Mouse (Mus musculus): ENCODE measurements around the gene Evi5. TPM values are rescaled to one million over a fixed set of nuclear protein-coding genes. Genes with fewer than 3 reads are reported as not detected.

The Evi5 gene
- polyA plus RNA-seq, 1 experiment from 2014 or later: 61.7 TPM

DNA sequence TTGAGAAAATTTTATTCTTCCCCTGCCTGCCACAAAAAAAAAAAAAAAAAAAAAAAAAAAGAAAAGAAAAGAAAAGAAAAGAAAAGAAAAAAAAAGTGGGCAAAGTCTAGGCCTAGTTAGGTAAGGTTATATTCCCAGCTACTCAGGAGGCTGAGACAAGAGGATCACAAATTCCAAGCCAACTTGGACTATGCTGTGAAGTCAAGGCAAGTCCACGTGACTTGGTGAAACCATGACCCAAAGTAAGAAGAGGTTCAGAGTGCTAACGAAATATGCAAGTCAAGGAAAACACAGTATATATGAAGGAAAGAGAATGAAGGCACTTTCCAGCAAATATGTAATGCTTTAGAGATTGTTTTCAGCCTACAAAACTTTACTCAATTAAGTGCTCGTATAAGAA is 82.4 kb downstream of the Evi5 start:
- no peaks in the 10 kb centered on the region; the same call in 1 of the 2 replicates for H3K36me3 ChIP-seq (replicated peaks; ENCODE audit: control insufficient read depth, insufficient read depth, low read depth, low read length)
- H3K9me3 ChIP-seq (replicated peaks; ENCODE audit: control insufficient read depth, low read length): no peaks in the 10 kb centered on the region
- no peak for DNase-seq (ENCODE audit: low spot score)
- H3K4me3 ChIP-seq (ENCODE audit: low read depth, low read length): no peak overlapping the region
- no peaks in the 10 kb centered on the region for H3K27me3 ChIP-seq (ENCODE audit: control insufficient read depth, insufficient read depth, low read length)
- H3K27ac ChIP-seq (replicated peaks; ENCODE audit: low read depth, low read length): no peak overlapping the region
- H3K4me2 ChIP-seq (ENCODE audit: low read depth, low read length): no peak overlapping the region
- WGBS: 91% methylated on average over 3 of the region's 3 CpGs
- ATAC-seq (replicated peaks; ENCODE audit: insufficient number of reproducible peaks, low FRiP score, low TSS enrichment, low read depth): no peak
- no peaks in the 10 kb centered on the region for H3K4me1 ChIP-seq (ENCODE audit: control insufficient read depth, insufficient read depth, low read length)
- H3K9ac ChIP-seq (replicated peaks; ENCODE audit: low read length): no peak overlapping the region

DNA sequence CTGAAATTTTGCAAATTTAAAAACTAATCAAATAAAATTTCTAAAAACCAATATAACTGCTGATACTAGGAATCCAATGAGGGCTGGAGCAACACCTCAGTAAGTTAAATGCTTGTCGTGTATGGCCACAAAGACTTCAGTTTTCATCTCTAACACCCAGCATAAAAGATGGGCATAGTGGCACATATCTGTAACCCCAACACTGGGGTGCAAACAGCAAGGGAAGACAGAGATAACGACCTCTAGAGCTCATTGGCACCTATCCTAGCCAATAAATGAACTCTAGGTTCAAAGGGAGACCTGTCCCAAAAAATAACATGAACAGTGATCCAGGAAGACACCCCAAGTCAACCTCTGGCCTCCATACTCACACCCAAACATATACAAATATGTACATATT is 82.9 kb downstream of the Evi5 start:
- no peaks in the 10 kb centered on the region; the same call in 1 of the 2 replicates for H3K36me3 ChIP-seq (replicated peaks; ENCODE audit: control insufficient read depth, insufficient read depth, low read depth, low read length)
- DNase-seq (ENCODE audit: low spot score): no peak
- WGBS: 91% methylated on average over 2 of the region's 2 CpGs
- no peak overlapping the region for H3K4me3 ChIP-seq (ENCODE audit: low read depth, low read length)
- H3K9me3 ChIP-seq (replicated peaks; ENCODE audit: control insufficient read depth, low read length): no peaks in the 10 kb centered on the region
- H3K27me3 ChIP-seq (ENCODE audit: control insufficient read depth, insufficient read depth, low read length): no peaks in the 10 kb centered on the region
- no peak overlapping the region for H3K4me2 ChIP-seq (ENCODE audit: low read depth, low read length)
- H3K4me1 ChIP-seq (ENCODE audit: control insufficient read depth, insufficient read depth, low read length): no peaks in the 10 kb centered on the region
- H3K27ac ChIP-seq (replicated peaks; ENCODE audit: low read depth, low read length): no peak overlapping the region
- ATAC-seq (replicated peaks; ENCODE audit: insufficient number of reproducible peaks, low FRiP score, low TSS enrichment, low read depth): no peak
- no peak overlapping the region for H3K9ac ChIP-seq (replicated peaks; ENCODE audit: low read length)

DNA sequence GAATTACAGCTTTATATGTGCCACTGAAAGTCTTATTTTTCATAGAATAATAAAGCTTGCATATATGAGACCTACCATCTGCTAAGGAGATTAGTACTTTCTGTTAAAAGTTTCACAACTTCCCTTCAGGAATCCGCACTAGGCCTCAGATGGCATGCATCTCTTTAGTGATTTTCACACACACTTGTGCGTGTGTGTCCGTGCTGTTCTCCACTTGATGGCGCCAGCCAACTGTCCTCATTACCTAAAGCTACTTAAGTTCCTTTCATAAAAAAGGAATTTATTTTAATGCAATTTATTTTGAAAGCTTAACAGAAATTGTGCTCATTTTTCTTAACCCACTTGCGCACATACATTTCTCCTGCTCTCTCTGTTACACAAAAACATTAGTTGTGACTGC is 85.4 kb downstream of the Evi5 start:
- Histone ChIP-seq H3K4me2 (ENCODE audit: low read depth, low read length) (no peak overlapping the region), H3K27ac (replicated peaks; ENCODE audit: low read depth, low read length) (no peak overlapping the region), H3K36me3 (replicated peaks; ENCODE audit: control insufficient read depth, insufficient read depth, low read depth, low read length) (no peaks in the 10 kb centered on the region), H3K9me3 (replicated peaks; ENCODE audit: control insufficient read depth, low read length) (no peaks in the 10 kb centered on the region), H3K9ac (replicated peaks; ENCODE audit: low read length) (no peak overlapping the region), H3K27me3 (ENCODE audit: control insufficient read depth, insufficient read depth, low read length) (no peaks in the 10 kb centered on the region), H3K4me3 (ENCODE audit: low read depth, low read length) (no peak overlapping the region), H3K4me1 (ENCODE audit: control insufficient read depth, insufficient read depth, low read length) (no peaks in the 10 kb centered on the region)
- DNase-seq (ENCODE audit: low spot score) (peak; percentile 36), ATAC-seq (replicated peaks; ENCODE audit: insufficient number of reproducible peaks, low FRiP score, low TSS enrichment, low read depth) (no peak)
- 82% methylated on average over 5 of the region's 5 CpGs for whole genome bisulfite sequencing

DNA sequence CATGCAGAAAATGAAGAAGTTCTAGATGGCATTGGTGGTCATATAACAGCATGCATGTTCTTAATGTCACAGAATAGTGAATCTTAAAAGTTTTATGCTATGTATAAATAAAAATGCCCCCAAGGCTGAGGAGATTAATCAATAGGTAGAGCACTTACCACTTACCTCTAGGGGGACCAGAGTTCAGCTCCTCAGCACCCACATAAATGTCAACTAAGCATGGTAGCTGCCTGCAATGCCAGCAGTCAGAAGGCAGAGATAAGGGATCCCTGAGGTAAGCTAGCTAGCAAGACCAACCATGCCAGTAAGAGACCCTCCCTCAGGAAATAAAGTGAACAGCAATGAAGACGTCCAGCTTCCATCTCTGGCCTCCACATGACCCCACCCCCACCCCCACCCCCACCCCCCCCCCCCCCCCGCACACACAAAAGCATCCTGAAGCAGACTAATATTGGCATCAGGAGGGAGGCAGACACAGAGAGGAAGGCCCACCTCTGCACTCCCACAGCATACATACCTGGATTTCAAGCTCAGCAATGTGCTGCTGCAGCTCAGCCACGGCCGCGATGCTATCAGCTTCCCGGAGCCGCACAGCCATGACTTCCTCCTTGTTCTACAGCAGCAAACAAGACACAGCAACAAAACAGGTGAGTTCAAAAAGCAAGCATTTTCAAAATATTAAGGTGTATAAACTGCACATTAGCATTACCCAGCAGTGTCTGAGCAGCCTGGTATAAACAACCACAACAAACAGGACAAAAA is 87.0 kb downstream of the Evi5 start:
- Histone ChIP-seq H3K27ac (replicated peaks; ENCODE audit: low read depth, low read length) (no peak overlapping the region), H3K27me3 (ENCODE audit: control insufficient read depth, insufficient read depth, low read length) (no peaks in the 10 kb centered on the region), H3K9ac (replicated peaks; ENCODE audit: low read length) (no peak overlapping the region), H3K36me3 (replicated peaks; ENCODE audit: control insufficient read depth, insufficient read depth, low read depth, low read length) (no peaks in the 10 kb centered on the region), H3K4me3 (ENCODE audit: low read depth, low read length) (no peak overlapping the region), H3K4me1 (ENCODE audit: control insufficient read depth, insufficient read depth, low read length) (no peaks in the 10 kb centered on the region), H3K4me2 (ENCODE audit: low read depth, low read length) (no peak overlapping the region), H3K9me3 (replicated peaks; ENCODE audit: control insufficient read depth, low read length) (no peaks in the 10 kb centered on the region)
- no peak for ATAC-seq (replicated peaks; ENCODE audit: insufficient number of reproducible peaks, low FRiP score, low TSS enrichment, low read depth)
- no peak for DNase-seq (ENCODE audit: low spot score)
- WGBS: 80% methylated on average over 6 of the region's 7 CpGs

DNA sequence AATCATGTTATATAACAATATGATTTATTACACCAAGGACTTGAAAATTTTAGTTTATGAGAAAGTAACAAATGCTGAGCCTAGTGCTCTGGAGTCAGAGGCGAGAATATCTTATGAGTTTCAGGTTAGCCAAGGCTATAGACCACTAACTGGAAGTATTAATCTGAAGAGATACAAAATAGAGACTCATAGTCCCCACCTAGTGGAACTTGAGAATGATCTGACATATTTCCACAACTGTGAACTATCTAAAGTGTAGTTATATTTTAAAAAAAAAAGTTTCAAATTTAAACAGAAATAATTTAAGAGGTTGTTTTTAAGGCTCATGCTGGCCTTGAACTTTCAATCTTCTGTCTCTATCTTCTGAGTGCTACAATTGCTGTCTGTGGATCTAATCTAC is 92.5 kb downstream of the Evi5 start:
- ATAC-seq (replicated peaks; ENCODE audit: insufficient number of reproducible peaks, low FRiP score, low TSS enrichment, low read depth) (no peak), DNase-seq (ENCODE audit: low spot score) (no peak)
- no peak overlapping the region for H3K4me2 ChIP-seq (ENCODE audit: low read depth, low read length)
- no peaks in the 10 kb centered on the region for H3K4me1 ChIP-seq (ENCODE audit: control insufficient read depth, insufficient read depth, low read length)
- H3K27me3 ChIP-seq (ENCODE audit: control insufficient read depth, insufficient read depth, low read length): no peaks in the 10 kb centered on the region
- H3K36me3 ChIP-seq (replicated peaks; ENCODE audit: control insufficient read depth, insufficient read depth, low read depth, low read length): no peaks in the 10 kb centered on the region
- no peaks in the 10 kb centered on the region for H3K9me3 ChIP-seq (replicated peaks; ENCODE audit: control insufficient read depth, low read length)
- H3K27ac ChIP-seq (replicated peaks; ENCODE audit: low read depth, low read length): no peak overlapping the region
- 97% methylated on average over 1 of the region's 1 CpGs for WGBS
- no peak overlapping the region for H3K4me3 ChIP-seq (ENCODE audit: low read depth, low read length)
- H3K9ac ChIP-seq (replicated peaks; ENCODE audit: low read length): no peak overlapping the region

DNA sequence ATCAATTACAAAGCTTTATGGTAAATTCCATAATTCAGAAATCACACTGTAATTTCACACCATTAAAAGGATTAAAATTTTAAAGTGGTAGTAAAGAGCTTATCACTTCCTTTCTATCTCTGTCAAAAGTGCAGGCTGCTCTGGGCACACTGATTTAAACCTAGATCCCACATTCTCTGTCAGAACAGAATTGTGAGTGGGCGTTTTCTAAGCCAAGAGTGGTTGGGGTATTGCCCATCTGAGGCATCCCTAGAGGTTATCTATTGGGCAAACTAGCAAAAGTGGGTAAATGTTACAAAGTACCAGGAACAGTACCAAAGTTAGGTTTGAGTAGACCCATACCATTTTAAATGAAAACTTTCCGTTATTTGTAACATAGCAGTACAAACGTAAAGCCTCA is 96.1 kb downstream of the Evi5 start:
- H3K4me3 ChIP-seq (ENCODE audit: low read depth, low read length): no peak overlapping the region
- no peak overlapping the region for H3K9ac ChIP-seq (replicated peaks; ENCODE audit: low read length)
- 92% methylated on average over 3 of the region's 3 CpGs for WGBS
- ATAC-seq (replicated peaks; ENCODE audit: insufficient number of reproducible peaks, low FRiP score, low TSS enrichment, low read depth): no peak
- no peaks in the 10 kb centered on the region for H3K4me1 ChIP-seq (ENCODE audit: control insufficient read depth, insufficient read depth, low read length)
- no peaks in the 10 kb centered on the region for H3K36me3 ChIP-seq (replicated peaks; ENCODE audit: control insufficient read depth, insufficient read depth, low read depth, low read length)
- DNase-seq (ENCODE audit: low spot score): no peak
- no peak overlapping the region for H3K27ac ChIP-seq (replicated peaks; ENCODE audit: low read depth, low read length)
- H3K4me2 ChIP-seq (ENCODE audit: low read depth, low read length): no peak overlapping the region
- no peaks in the 10 kb centered on the region for H3K9me3 ChIP-seq (replicated peaks; ENCODE audit: control insufficient read depth, low read length)
- no peaks in the 10 kb centered on the region for H3K27me3 ChIP-seq (ENCODE audit: control insufficient read depth, insufficient read depth, low read length)

DNA sequence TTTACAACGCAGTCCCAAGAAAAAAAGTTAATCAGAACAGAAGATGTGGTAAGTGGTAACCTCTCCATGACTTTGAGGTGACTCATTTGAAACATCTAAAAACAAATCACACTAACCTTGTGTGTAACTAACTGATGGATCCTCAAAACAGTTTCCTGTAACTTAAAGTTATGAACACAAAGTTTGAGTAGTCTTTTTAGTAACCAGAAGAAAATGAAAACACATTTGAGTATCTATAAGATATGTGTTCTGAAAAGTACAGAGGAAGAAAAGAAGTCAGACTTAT is 97.4 kb downstream of the Evi5 start:
- H3K9me3 ChIP-seq (replicated peaks; ENCODE audit: control insufficient read depth, low read length): no peaks in the 10 kb centered on the region
- no peaks in the 10 kb centered on the region for H3K4me1 ChIP-seq (ENCODE audit: control insufficient read depth, insufficient read depth, low read length)
- DNase-seq (ENCODE audit: low spot score) (no peak), ATAC-seq (replicated peaks; ENCODE audit: insufficient number of reproducible peaks, low FRiP score, low TSS enrichment, low read depth) (no peak)
- H3K27ac ChIP-seq (replicated peaks; ENCODE audit: low read depth, low read length): no peak overlapping the region
- no peaks in the 10 kb centered on the region for H3K36me3 ChIP-seq (replicated peaks; ENCODE audit: control insufficient read depth, insufficient read depth, low read depth, low read length)
- no peak overlapping the region for H3K4me3 ChIP-seq (ENCODE audit: low read depth, low read length)
- H3K9ac ChIP-seq (replicated peaks; ENCODE audit: low read length): no peak overlapping the region
- H3K27me3 ChIP-seq (ENCODE audit: control insufficient read depth, insufficient read depth, low read length): no peaks in the 10 kb centered on the region
- 93% methylated on average over 1 of the region's 1 CpGs for WGBS
- H3K4me2 ChIP-seq (ENCODE audit: low read depth, low read length): no peak overlapping the region

DNA sequence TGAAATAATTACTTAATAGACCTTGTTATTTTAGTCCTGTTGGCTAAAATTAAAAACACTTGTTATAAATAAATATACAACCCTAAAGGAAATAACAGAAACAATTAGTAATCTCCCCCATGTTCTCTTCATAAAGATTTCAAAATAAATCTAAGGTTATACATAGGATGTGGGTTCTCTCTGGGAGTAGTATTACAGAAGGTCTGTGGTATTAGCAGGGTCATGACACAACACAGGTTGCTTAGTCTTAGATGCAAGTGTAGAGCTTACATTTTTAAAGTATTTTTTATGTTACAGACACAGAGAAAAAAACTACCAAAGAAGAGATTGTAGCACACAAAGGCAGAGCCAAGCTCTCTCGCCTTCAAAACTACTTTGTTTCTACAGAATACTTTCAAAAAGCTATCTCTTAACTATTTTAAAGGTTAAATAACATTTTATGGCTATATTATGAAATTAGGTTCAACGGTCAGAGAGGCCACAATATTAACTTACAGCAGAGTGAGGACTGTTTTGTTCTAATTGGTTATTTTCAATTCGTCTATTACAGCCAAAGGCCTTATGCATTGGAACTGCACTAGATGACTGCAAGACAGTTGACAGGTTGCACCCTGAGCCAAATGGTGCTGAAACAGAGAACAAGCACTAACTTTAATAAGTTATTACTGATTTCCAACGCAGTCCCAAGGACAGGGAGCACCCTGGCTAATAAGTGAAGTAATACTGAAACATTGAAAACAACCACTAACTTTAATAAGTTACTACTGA is 97.9 kb downstream of the Evi5 start:
- no peaks in the 10 kb centered on the region for H3K36me3 ChIP-seq (replicated peaks; ENCODE audit: control insufficient read depth, insufficient read depth, low read depth, low read length)
- H3K4me3 ChIP-seq (ENCODE audit: low read depth, low read length): no peak overlapping the region
- no peak overlapping the region for H3K9ac ChIP-seq (replicated peaks; ENCODE audit: low read length)
- no peak for ATAC-seq (replicated peaks; ENCODE audit: insufficient number of reproducible peaks, low FRiP score, low TSS enrichment, low read depth)
- no peak for DNase-seq (ENCODE audit: low spot score)
- no peak overlapping the region for H3K4me2 ChIP-seq (ENCODE audit: low read depth, low read length)
- H3K4me1 ChIP-seq (ENCODE audit: control insufficient read depth, insufficient read depth, low read length): no peaks in the 10 kb centered on the region
- H3K9me3 ChIP-seq (replicated peaks; ENCODE audit: control insufficient read depth, low read length): no peaks in the 10 kb centered on the region
- 82% methylated on average over 4 of the region's 4 CpGs for WGBS
- H3K27ac ChIP-seq (replicated peaks; ENCODE audit: low read depth, low read length): no peak overlapping the region
- no peaks in the 10 kb centered on the region for H3K27me3 ChIP-seq (ENCODE audit: control insufficient read depth, insufficient read depth, low read length)
